Mouse (Mus musculus) neural tube, embryonic 14.5 days (tissue): ENCODE results near the gene Dock9. TPM values are rescaled to one million over a fixed set of nuclear protein-coding genes. Genes with fewer than 3 reads are reported as not detected.
"Not testable (repeated sequence)": the region's sequence is repeated elsewhere in the genome, so short reads cannot be mapped to it uniquely, and the experiment has no call there.

ENCODE experiments used
- ATAC-seq: fragments of 200-750 bp; cut with Nextera tagmentation; 2 replicates; pipeline ENCODE4 v1.8.0; 2017; ENCODE audit warnings: low read depth, mild to moderate bottlenecking, moderate TSS enrichment, moderate library complexity
- H3K27ac ChIP-seq: fragments of 300-500 bp; sonication (generic); 2 replicates; pipeline ENCODE4 v1.5.1; 2014; ENCODE audit warnings: low read depth, mild to moderate bottlenecking, control low read depth, low read length, moderate library complexity, mixed read lengths
- H3K27me3 ChIP-seq: fragments of 300-500 bp; sonication (generic); 2 replicates; pipeline ENCODE4 v1.6.1; 2014; ENCODE audit warnings: low read length; ENCODE audit not compliant: control insufficient read depth, insufficient read depth
- H3K36me3 ChIP-seq: fragments of 300-500 bp; sonication (generic); 2 replicates; pipeline ENCODE4 v1.6.1; 2014; ENCODE audit warnings: low read length, mixed read lengths; ENCODE audit not compliant: control insufficient read depth, insufficient read depth
- H3K4me1 ChIP-seq: fragments of 300-500 bp; sonication (generic); 2 replicates; pipeline ENCODE4 v1.6.1; 2014; ENCODE audit warnings: low read length; ENCODE audit not compliant: control insufficient read depth, insufficient read depth
- H3K4me2 ChIP-seq: fragments of 300-500 bp; sonication (generic); 2 replicates; pipeline ENCODE4 v1.6.1; 2014; ENCODE audit warnings: mild to moderate bottlenecking, low read depth, low read length, control low read depth
- H3K4me3 ChIP-seq: fragments of 300-500 bp; sonication (generic); 2 replicates; pipeline ENCODE4 v1.5.1; 2014; ENCODE audit warnings: low read depth, low read length, control low read depth, mixed read lengths
- H3K9ac ChIP-seq: fragments of 300-500 bp; sonication (generic); replicated peaks from 2 replicates; pipeline ENCODE4 v1.6.1; 2014; ENCODE audit warnings: low read depth, mild to moderate bottlenecking, control low read depth, low read length, mixed read lengths
- H3K9me3 ChIP-seq: fragments of 300-500 bp; sonication (generic); 2 replicates; pipeline ENCODE4 v1.6.1; 2016; ENCODE audit warnings: low read length; ENCODE audit not compliant: control insufficient read depth
- WGBS: fragments of 180-500 bp; shearing (Covaris S2); extraction: QIAGEN DNeasy Blood & Tissue Kit; methylation state at CpG from one replicate; pipeline ENCODE4 v1.1.7; 2014; 5-methylcytosine and 5-hydroxymethylcytosine counted together
- polyA plus RNA-seq: library from polyadenylated mRNA; unstranded; fragments of >200 nt; fragmentation: Nextera tagmentation; extraction: Ambion mirVana; gene quantifications from 2 replicates; pipeline ENCODE4 v1.2.1, GENCODE M21; 2014

The Dock9 gene
- polyA plus RNA-seq, 1 experiment from 2014 or later, result 13.2 TPM

DNA sequence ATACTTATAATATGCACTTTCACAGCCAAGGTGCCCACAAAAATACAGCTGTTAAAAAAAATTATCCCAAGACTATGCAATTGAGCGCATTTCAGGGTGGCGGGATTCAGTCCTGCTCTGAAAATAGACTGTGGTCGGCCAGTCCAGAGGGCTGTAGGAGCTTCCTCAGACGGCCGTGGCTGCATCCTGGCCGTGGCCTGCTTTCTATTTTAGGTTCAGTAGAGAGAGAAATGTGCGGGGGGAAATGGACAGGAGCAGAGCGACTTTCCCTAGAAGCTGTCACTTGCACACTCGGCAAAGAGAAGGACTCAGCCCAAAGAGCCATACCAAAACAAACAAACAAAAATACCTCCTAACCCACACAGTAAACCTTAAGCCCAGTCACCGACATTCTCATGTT is 151.0 kb downstream of the Dock9 start:
- Histone ChIP-seq H3K4me2 (no peak overlapping the region), H3K4me1 (no peaks in the 10 kb centered on the region), H3K27me3 (no peaks in the 10 kb centered on the region), H3K9me3 (no peaks in the 10 kb centered on the region), H3K9ac (no peak overlapping the region), H3K4me3 (no peak overlapping the region), H3K27ac (no peak overlapping the region), H3K36me3 (no peaks in the 10 kb centered on the region)
- ATAC-seq, result no peak
- 83% methylated on average over 10 of the region's 10 CpGs for WGBS

DNA sequence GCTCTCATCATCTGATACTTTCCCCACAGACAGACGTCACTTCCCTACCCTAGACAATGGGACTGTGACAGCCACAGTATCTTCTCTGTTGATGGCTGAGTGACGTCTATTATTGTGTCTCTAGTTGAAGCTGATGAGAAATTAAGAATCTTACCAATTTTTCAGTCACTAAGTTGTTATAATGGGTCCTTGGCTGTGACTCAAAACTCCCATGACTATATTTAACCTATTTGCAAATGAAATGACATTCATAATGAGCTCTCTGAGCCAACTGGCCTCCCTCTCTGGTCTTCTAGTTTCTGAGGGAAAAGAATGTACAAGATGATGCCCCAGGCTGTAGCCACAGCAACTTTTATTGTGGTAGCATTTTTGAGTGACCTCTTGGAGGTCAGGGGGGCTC is 153.3 kb downstream of the Dock9 start:
- no peak overlapping the region for H3K27ac ChIP-seq
- WGBS, result 79% methylated on average over 2 of the region's 2 CpGs
- H3K36me3 ChIP-seq, result no peaks in the 10 kb centered on the region
- H3K4me2 ChIP-seq, result no peak overlapping the region
- no peak for ATAC-seq
- no peak overlapping the region for H3K4me3 ChIP-seq
- H3K4me1 ChIP-seq, result no peaks in the 10 kb centered on the region
- H3K27me3 ChIP-seq, result no peaks in the 10 kb centered on the region
- no peak overlapping the region for H3K9ac ChIP-seq
- H3K9me3 ChIP-seq, result no peaks in the 10 kb centered on the region

DNA sequence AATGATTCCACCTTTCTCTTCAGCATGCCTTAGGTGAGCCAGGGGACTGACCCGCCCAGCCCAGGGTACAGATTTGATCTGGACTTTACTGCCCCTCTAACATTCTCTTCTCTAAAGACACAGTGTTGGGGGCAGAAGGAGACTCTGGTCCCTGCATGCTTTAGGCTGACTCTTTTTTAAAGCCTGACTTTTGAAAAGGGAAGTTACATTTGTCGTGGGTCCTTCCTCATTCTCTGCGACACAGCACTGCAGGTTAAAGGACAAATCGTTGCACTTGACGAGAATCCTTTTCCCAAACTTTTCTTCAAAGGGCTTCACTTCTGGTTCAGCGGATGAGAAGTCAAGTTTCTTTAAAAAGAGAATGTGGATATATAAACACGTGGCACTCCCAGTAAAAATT is 156.4 kb downstream of the Dock9 start:
- Histone ChIP-seq H3K9ac (no peak overlapping the region), H3K4me1 (no peaks in the 10 kb centered on the region), H3K36me3 (no peaks in the 10 kb centered on the region), H3K27me3 (no peaks in the 10 kb centered on the region), H3K4me3 (no peak overlapping the region), H3K27ac (no peak overlapping the region), H3K4me2 (no peak overlapping the region), H3K9me3 (no peaks in the 10 kb centered on the region)
- ATAC-seq, result no peak
- 81% methylated on average over 7 of the region's 7 CpGs for WGBS

DNA sequence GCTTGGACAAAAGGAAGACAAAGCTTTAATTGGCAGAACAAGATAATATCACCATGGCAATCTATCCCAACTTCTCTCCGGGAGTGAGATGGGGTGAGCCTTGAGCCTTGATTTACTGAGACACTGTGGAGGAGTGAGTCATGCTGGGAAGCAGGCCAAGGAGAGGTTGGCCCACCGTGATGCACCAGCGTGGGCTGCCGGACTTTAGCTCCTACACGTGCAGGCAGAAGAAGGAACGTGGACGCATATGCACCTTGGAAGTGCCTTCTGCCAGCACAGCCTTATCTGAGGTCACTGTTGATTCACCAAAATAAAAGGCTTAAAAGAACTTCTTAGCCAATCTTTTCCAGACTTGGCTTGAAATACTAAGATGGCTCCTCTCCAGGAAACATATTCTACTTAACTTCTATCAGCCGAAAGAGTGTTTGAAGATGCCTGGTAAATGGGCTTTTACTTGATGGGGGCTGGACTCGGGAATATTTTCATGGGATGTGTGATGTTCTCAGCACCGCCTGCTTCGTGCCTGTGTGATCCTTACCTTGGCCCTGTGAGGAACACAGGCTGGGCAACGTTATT is 160.6 kb downstream of the Dock9 start:
- 88% methylated on average over 12 of the region's 12 CpGs for WGBS
- Histone ChIP-seq H3K4me2 (no peak overlapping the region), H3K4me3 (no peak overlapping the region), H3K9me3 (no peaks in the 10 kb centered on the region), H3K27me3 (no peaks in the 10 kb centered on the region), H3K27ac (no peak overlapping the region), H3K4me1 (no peaks in the 10 kb centered on the region), H3K36me3 (no peaks in the 10 kb centered on the region), H3K9ac (no peak overlapping the region)
- no peak for ATAC-seq

DNA sequence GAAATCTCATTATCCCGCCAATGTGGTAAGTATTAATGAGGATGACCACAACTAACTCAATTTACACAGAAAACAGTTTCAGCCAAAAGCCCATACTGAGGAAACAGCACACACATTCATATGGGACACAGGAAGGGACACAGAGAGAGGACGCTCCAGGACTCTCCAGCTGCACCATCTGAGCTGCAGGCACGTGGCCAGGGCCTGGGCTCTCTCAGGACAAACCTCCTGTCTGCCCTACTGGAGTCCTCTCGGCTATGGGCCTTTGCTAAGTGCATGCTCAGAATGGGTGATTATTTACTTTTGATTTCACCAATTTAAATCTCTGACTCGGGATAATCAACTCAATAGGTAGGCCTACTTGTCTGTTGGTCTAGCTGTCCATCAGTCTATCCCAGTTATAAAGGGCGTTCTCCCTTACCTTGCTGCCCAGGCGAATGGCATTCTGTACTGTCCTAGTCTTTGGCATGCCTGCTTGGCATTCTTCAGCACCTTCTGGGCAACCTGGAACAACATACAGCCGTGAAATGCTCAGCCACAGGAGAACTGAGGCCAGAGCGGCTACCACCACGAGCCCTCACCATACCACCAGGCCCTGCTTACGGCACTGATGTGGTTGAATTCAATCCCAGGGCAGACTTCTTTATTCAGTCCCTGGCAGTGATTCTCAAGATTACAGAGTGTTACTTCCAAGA is 162.8 kb downstream of the Dock9 start:
- Histone ChIP-seq H3K4me1 (no peaks in the 10 kb centered on the region), H3K27me3 (no peaks in the 10 kb centered on the region), H3K4me2 (no peak overlapping the region), H3K36me3 (no peaks in the 10 kb centered on the region), H3K27ac (no peak overlapping the region), H3K4me3 (no peak overlapping the region), H3K9ac (no peak overlapping the region), H3K9me3 (no peaks in the 10 kb centered on the region)
- 90% methylated on average over 11 of the region's 11 CpGs for WGBS
- no peak for ATAC-seq

DNA sequence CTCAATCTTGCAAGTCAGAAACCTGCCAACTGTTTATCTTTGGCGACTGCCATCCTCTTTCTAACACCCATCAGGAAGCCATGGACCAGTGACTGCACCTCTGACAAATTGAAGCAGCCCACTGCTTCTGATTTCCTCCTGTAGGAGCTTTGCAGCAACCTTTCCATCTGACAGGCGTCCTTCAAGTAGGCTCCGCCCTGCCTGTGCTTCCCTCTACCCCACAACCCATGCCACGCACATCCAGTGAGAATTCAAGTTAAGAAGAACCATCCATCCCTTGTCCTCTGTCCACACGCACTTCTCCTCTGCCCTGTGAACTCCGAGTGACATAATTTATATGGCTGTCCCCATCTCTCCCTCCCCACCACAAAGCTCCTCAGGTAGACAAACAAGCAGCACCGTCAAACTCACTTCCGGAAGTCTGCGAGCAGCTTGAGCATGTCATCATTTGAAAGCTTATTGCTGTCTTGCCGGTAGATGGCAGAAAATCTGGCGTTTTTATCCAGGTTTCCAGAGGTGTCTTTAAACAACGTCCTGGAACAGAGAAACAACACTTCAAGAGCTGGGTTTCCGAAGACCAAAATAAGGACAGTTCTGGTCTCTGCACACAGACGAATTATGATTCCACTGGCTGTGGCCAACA is 163.4 kb downstream of the Dock9 start:
- Histone ChIP-seq H3K4me3 (no peak overlapping the region), H3K27me3 (no peaks in the 10 kb centered on the region), H3K36me3 (no peaks in the 10 kb centered on the region), H3K9ac (no peak overlapping the region), H3K4me1 (no peaks in the 10 kb centered on the region), H3K4me2 (no peak overlapping the region), H3K27ac (no peak overlapping the region), H3K9me3 (no peaks in the 10 kb centered on the region)
- ATAC-seq, result no peak
- WGBS, result 83% methylated on average over 14 of the region's 14 CpGs

DNA sequence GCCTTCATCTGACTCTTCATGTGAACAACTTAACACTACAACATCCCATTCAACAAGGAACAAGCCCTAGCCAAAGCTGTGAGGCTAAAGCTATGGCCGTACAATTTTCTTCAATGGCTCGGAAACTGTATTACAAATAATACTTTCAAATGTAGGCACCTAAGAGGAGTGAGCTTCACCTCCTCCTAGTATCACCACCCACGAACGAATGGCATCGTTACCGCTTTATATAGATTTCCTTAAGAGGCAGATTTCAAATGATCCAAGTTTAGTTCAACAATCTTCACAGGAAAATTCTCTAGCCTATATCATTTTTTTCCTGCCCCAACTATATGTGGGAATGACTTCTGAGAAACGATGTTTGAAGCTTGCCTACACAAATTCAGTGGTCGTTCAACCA is 165.7 kb downstream of the Dock9 start:
- no peak overlapping the region for H3K4me2 ChIP-seq
- WGBS, result 95% methylated on average over 8 of the region's 8 CpGs
- no peaks in the 10 kb centered on the region for H3K27me3 ChIP-seq
- H3K36me3 ChIP-seq, result no peaks in the 10 kb centered on the region
- H3K4me3 ChIP-seq, result no peak overlapping the region
- no peak for ATAC-seq
- no peak overlapping the region for H3K27ac ChIP-seq
- no peaks in the 10 kb centered on the region for H3K9me3 ChIP-seq
- no peak overlapping the region for H3K9ac ChIP-seq
- H3K4me1 ChIP-seq, result no peaks in the 10 kb centered on the region

DNA sequence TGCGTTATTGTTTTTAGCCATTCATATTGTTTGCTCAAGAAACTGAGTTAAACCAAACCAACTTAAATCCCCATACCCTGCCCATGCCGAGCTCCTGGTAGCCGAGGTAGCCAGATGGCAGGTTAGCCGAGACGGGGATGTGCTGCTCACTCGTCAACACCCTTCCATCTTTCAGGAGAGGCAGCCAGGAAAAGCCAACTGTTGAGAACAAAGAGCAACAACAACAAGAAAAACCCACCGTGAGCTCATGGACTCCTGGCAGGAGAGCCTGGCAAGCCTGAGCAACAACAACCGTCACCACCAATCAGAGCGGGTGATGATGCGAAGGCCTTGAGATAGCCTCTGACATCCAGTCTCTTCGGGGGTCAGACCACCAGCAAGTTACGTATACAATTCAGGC is 170.9 kb downstream of the Dock9 start:
- Histone ChIP-seq H3K4me3 (no peak overlapping the region), H3K4me2 (no peak overlapping the region), H3K9ac (no peak overlapping the region), H3K36me3 (no peaks in the 10 kb centered on the region), H3K9me3 (no peaks in the 10 kb centered on the region), H3K27me3 (no peaks in the 10 kb centered on the region), H3K27ac (no peak overlapping the region), H3K4me1 (no peaks in the 10 kb centered on the region)
- ATAC-seq, result no peak
- WGBS, result 91% methylated on average over 12 of the region's 12 CpGs

DNA sequence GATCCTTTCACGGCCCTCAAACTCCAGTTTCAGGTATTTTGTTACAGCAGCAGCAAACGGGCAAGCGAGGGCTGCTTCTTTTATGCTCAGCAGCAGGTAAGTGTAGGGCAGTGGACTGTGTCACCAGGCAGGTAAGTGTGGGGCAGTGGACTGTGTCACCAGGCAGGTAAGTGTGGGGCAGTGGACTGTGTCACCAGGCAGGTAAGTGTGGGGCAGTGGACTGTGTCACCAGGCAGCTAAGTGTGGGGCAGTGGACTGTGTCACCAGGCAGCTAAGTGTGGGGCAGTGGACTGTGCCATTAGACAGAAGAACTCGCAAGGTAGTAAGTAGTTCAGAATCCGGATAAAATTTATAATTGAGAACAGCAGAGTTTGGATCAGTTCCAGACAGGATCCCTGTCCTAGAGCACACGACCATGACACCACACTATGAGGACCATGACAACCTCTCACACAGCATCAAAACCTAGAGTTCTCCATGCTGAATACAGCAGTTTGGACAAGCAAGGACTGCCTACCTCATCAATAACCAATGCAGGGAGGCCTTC is 173.6 kb downstream of the Dock9 start:
- H3K4me3 ChIP-seq, H3K4me1 ChIP-seq, ATAC-seq, H3K4me2 ChIP-seq, H3K27me3 ChIP-seq, H3K36me3 ChIP-seq, H3K9me3 ChIP-seq, H3K27ac ChIP-seq, H3K9ac ChIP-seq: not testable (repeated sequence)
- 88% methylated on average over 6 of the region's 6 CpGs for WGBS
